Mouse (Mus musculus) lung, embryonic 15.5 days (tissue): ENCODE measurements around the gene Stra6. TPM values are rescaled to one million over a fixed set of nuclear protein-coding genes. Genes with fewer than 3 reads are reported as not detected.

Experiments used
- ATAC-seq: fragments of 200-750 bp; cut with Nextera tagmentation; 2 replicates; pipeline ENCODE4 v1.8.0; 2017; ENCODE audit warnings: moderate number of reproducible peaks, borderline replicate concordance; ENCODE audit not compliant: low FRiP score, low TSS enrichment; ENCODE audit errors: extremely low read depth
- H3K27ac ChIP-seq: fragments of 300-500 bp; sonication (generic); 2 replicates; pipeline ENCODE4 v1.5.1; 2015; ENCODE audit warnings: moderate library complexity, mild to moderate bottlenecking, inconsistent platforms
- H3K27me3 ChIP-seq: fragments of 300-500 bp; sonication (generic); 2 replicates; pipeline ENCODE4 v1.6.1; 2015; ENCODE audit warnings: inconsistent platforms
- H3K36me3 ChIP-seq: fragments of 300-500 bp; sonication (generic); 2 replicates; pipeline ENCODE4 v1.6.1; 2015; ENCODE audit warnings: inconsistent platforms
- H3K4me1 ChIP-seq: fragments of 300-500 bp; sonication (generic); 2 replicates; pipeline ENCODE4 v1.6.1; 2015; ENCODE audit warnings: inconsistent platforms
- H3K4me2 ChIP-seq: fragments of 300-500 bp; sonication (generic); 2 replicates; pipeline ENCODE4 v1.6.1; 2015; ENCODE audit warnings: inconsistent platforms, mild to moderate bottlenecking, moderate library complexity
- H3K4me3 ChIP-seq: fragments of 300-500 bp; sonication (generic); 2 replicates; pipeline ENCODE4 v1.5.1; 2015; ENCODE audit warnings: mild to moderate bottlenecking, inconsistent platforms
- H3K9ac ChIP-seq: fragments of 300-500 bp; sonication (generic); 2 replicates; pipeline ENCODE4 v1.6.1; 2015; ENCODE audit warnings: inconsistent platforms
- H3K9me3 ChIP-seq: fragments of 300-500 bp; sonication (generic); 2 replicates; pipeline ENCODE4 v1.6.1; 2016; ENCODE audit warnings: inconsistent platforms
- WGBS: fragments of 180-500 bp; shearing (Covaris S2); methylation state at CpG from one replicate; pipeline ENCODE4 v1.1.7; 2015; 5-methylcytosine and 5-hydroxymethylcytosine counted together
- polyA plus RNA-seq: library from polyadenylated mRNA; unstranded; fragments of >200 nt; fragmentation: Nextera tagmentation; extraction: Ambion mirVana; gene quantifications from 2 replicates; pipeline ENCODE4 v1.2.1, GENCODE M21; 2015

Gene Stra6
- polyA plus RNA-seq, 1 experiment from 2014 or later, result 1.2 TPM

DNA sequence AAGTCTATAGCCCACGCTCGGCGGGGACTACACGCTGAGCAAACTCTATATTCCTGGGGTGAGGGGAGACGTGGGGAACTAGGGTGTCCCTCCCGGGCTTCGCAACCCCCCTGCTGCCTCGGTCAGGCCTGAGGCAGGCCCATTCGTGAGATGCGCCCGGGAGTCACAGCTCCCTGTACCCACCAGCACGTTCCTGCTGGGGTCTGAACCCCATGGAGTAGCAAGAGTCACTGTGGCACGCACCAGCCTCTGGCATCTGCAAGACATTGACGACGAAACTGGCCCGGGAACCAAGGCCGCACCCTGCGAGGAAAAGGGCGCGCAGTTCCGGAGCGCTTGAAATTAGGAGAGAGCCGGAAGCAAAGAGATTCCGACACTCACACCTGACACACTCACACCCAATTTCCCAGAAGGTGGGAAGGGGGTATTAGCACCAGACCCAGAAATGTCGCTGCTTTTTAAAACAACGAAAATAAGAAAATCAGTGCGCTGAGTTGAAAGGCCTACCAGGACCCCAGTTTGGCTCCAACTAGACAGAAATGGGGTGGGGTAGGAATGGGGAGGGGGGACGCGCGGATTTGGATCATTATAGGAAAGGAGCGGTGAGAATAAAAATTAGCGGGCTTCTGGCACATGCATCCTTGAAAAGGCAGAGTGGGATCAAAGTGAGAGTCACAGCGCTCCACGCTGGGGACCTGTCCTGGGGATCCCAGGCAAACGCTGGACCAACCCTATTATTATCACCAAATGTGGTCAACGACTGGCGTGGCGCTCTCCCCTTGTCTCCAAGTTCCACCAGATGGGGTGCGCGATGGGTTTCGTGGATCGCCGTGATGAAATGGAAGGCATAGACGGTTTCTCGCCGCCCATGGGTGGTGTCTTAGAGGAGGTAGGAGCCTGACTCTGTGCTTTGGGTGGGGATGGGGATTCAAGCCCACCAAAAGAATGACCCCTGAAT, 133.3 kb downstream of the Stra6 start:
- Histone ChIP-seq H3K27ac (no peak overlapping the region), H3K4me3 (peak overlapping the region; percentile 24; the same call in 1 of the 2 replicates), H3K36me3 (no peaks in the 10 kb centered on the region), H3K9me3 (no peaks in the 10 kb centered on the region), H3K4me1 (peaks cover 34% of the 10 kb centered on the region), H3K9ac (no peak overlapping the region), H3K4me2 (peak overlapping the region; percentile 50; the same call in 1 of the 2 replicates), H3K27me3 (peaks cover 86% of the 10 kb centered on the region)
- 3% methylated on average over 46 of the region's 46 CpGs for WGBS
- ATAC-seq, result no peak

DNA sequence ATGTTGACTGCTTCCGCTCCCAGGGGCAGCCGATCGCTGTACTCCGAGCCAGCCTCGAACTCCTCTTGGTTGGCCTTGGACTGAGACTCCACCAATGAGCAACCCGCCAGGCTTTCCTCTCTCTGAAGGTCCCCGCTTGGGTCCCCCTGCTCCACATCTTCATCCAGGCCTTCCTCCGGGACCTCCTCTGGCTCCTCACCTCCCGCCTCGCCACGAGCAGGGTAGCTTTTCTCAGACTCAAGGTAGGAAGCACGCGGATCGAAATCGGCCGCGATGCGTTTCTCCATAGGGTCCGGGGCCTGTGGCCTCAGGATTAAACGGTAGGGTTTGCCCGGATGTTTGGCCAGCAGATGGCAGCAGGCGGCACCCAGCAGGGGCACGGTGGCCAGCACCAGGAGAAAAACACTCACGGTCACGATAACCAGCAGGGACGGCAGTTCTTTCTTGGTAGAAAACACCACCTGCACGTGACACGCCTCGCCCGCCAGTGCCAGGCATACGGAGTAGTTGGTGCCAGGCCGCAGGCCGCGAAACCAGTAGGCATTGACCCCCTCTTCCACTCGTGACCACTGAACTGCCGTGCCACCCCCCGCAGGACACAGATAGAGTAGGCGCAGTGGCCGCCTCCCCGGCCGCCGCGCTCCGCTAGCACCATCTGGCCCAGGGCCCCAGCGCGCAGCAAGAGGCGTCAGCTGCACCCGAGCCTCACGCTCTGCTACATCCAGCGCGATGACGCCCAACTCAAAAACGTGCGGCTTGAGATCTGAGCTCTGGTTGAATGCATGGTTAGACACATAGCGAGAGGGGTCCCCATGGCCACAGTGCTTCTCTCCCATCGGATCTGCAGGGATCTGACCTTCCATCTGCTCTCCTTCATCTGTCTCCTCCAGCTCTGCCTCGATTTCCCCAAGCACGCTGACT, 134.5 kb downstream of the Stra6 start:
- Histone ChIP-seq H3K4me1 (peaks cover 35% of the 10 kb centered on the region), H3K9ac (no peak overlapping the region)
- ATAC-seq, result no peak

GRCm38 (mm10) chr9:58198801-58199371, 135.3 kb downstream of the Stra6 start:
- H3K27ac ChIP-seq, result no peak overlapping the region
- no peaks in the 10 kb centered on the region for H3K9me3 ChIP-seq
- no peak for ATAC-seq
- peaks cover 42% of the 10 kb centered on the region for H3K4me1 ChIP-seq
- H3K9ac ChIP-seq, result no peak overlapping the region
- peaks cover 100% of the 10 kb centered on the region for H3K27me3 ChIP-seq
- 0 out of 2 replicates have a peak overlapping the region, but pooled peaks have one; percentile 23 for H3K4me2 ChIP-seq
- H3K4me3 ChIP-seq, result no peak overlapping the region
- WGBS, result 2% methylated on average over 38 of the region's 38 CpGs
- no peaks in the 10 kb centered on the region for H3K36me3 ChIP-seq

More for the DNA sequence above, 134.5 kb downstream of the Stra6 start:
- H3K4me2 ChIP-seq, result peak overlapping the region; percentile 50
- H3K9me3 ChIP-seq, result no peaks in the 10 kb centered on the region
- H3K4me3 ChIP-seq, result peak overlapping the region; percentile 24
- WGBS, result under 1% methylated on average over 58 of the region's 58 CpGs
- H3K27ac ChIP-seq, result no peak overlapping the region
- H3K36me3 ChIP-seq, result no peaks in the 10 kb centered on the region
- peaks cover 97% of the 10 kb centered on the region for H3K27me3 ChIP-seq

DNA sequence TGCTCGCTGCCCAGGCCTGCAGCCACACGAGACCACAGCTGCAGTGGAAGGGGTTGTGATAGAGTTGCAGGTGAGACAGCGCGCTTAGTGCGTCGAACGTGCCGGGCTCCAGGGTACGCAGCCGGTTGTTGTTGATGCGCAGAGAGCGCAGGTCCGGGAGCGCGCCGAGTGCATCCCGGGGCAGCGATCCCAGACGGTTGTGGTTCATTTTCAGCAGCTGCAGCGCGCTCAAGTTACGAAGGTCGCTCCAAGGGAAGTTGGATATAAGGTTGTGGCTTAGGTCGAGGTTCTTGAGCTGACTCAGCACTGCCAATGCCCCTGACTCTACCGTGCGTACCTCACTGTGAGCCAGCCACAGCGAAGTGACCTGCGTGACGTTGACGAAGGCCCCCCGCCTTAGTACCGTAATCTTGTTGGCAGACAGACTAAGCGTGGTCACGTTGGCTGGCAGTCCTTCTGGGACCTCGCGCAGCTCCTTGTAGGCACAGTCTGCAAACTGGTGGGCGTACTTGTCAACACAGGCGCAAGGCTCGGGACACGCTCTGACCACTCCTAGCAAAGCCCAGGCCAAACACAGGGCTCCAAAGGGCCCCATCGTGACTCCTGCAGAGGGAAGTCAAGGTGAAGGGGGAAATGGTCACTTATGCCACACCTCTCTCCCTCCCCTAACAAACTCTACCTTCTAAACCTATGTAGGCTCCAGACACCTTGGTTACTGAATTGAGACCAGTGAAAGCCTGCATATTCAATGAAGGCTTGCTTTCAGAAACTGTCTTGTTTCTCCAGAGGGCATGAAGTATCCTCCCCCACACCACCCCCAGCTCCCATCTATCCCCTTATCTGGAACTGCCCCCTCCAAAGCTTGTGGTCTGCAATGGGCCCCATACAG, 136.0 kb downstream of the Stra6 start:
- H3K4me3 ChIP-seq, result no peak overlapping the region
- H3K9me3 ChIP-seq, result no peaks in the 10 kb centered on the region
- no peak overlapping the region for H3K27ac ChIP-seq
- peaks cover 96% of the 10 kb centered on the region for H3K27me3 ChIP-seq
- ATAC-seq, result no peak
- H3K4me1 ChIP-seq, result peaks cover 44% of the 10 kb centered on the region
- H3K9ac ChIP-seq, result no peak overlapping the region
- 0 out of 2 replicates have a peak overlapping the region, but pooled peaks have one; percentile 23 for H3K4me2 ChIP-seq
- H3K36me3 ChIP-seq, result no peaks in the 10 kb centered on the region
- 1% methylated on average over 41 of the region's 41 CpGs for WGBS

DNA sequence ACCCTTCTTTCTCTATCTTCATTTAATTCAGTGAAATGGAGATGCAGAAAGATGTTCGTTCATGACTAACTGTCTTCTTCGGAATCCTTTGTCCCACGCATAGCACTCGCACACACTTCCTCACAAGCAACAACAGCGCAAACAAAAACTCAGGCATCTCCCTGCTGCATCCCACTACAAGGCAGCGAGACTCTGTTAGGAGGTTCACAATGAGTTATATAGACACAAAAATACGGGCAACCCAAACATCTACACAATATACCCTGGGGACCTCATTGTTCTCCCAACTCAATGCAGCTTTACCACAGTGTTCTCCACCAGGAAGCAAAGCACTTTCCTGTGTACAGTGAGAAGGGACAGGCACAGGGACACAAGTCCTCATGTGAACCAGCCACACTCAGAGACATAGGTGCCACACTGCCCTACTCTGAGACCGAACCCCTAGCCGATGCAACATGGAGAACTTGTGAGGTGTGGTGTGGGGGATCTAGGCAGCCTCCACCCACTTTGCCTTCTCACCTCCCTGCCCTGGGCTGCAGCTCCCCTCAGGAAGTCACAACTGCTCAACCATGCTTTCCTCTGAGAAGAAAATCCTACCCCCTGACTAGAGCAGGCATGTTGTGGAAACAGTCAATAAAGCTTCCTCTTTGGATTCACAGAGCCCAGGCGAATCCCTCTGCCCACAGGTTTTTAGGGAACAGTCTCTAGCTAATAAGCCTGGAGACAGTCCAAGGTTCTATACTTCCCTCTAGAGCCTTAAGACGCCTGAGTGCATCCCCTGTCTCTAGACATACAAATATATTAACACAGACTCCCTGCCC, 136.9 kb downstream of the Stra6 start:
- peaks cover 87% of the 10 kb centered on the region for H3K27me3 ChIP-seq
- no peak overlapping the region for H3K27ac ChIP-seq
- WGBS, result 11% methylated on average over 11 of the region's 11 CpGs
- H3K4me2 ChIP-seq, result no peak overlapping the region
- H3K9ac ChIP-seq, result no peak overlapping the region
- H3K4me1 ChIP-seq, result peaks cover 44% of the 10 kb centered on the region
- H3K36me3 ChIP-seq, result no peaks in the 10 kb centered on the region
- no peak for ATAC-seq
- H3K9me3 ChIP-seq, result no peaks in the 10 kb centered on the region
- H3K4me3 ChIP-seq, result no peak overlapping the region

GRCm38 (mm10) chr9:58201091-58201842, 137.7 kb downstream of the Stra6 start:
- Histone ChIP-seq H3K27ac (no peak overlapping the region), H3K9me3 (no peaks in the 10 kb centered on the region), H3K9ac (no peak overlapping the region), H3K36me3 (no peaks in the 10 kb centered on the region), H3K4me3 (no peak overlapping the region), H3K27me3 (peaks cover 87% of the 10 kb centered on the region), H3K4me2 (no peak overlapping the region), H3K4me1 (peaks cover 40% of the 10 kb centered on the region)
- under 1% methylated on average over 24 of the region's 24 CpGs for WGBS
- no peak for ATAC-seq

DNA sequence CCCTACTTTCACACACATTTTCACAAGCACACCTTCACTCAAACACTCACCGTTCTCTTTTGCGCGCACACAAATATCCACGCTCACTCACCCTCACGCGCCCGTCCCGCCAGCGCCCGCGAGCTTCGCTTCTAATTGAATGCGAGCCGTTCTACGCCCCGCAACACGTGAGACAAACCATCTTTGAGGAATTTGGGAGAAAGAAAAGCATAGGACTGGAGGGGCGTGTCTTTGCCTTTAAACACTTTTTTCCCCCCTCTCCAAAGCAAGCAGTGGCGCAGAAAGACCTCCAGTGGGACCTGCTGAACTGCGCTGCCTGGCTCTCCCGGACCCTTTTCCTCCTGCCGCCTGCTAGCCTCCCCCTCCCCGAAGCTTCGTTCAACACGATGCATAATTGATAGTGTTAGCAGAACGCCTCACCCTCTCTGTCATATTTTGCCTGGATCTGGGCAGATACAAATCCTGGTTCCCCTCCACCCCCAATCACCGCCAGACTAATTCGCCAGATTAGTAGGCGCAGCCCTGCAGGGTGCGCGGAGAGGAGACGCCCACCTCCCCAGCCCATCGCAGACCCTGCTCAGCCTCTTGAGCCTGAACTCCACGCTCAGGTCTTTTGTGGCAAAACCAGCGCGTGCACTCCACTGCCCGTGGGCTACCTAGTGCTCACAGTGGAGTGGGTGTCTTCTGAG, 138.4 kb downstream of the Stra6 start:
- peaks cover 86% of the 10 kb centered on the region for H3K27me3 ChIP-seq
- H3K9ac ChIP-seq, result no peak overlapping the region
- no peaks in the 10 kb centered on the region for H3K36me3 ChIP-seq
- H3K9me3 ChIP-seq, result no peaks in the 10 kb centered on the region
- H3K4me3 ChIP-seq, result no peak overlapping the region
- H3K4me2 ChIP-seq, result no peak overlapping the region
- no peak for ATAC-seq
- peaks cover 34% of the 10 kb centered on the region for H3K4me1 ChIP-seq
- H3K27ac ChIP-seq, result no peak overlapping the region
- 2% methylated on average over 37 of the region's 37 CpGs for WGBS

GRCm38 (mm10) chr9:58202676-58203453, 139.3 kb downstream of the Stra6 start:
- ATAC-seq, result no peak

More at GRCm38 (mm10) chr9:58202676-58203453, 139.3 kb downstream of the Stra6 start:
- Histone ChIP-seq H3K9ac (no peak overlapping the region), H3K27ac (no peak overlapping the region), H3K4me2 (no peak overlapping the region), H3K9me3 (no peaks in the 10 kb centered on the region), H3K27me3 (peaks cover 77% of the 10 kb centered on the region), H3K36me3 (no peaks in the 10 kb centered on the region), H3K4me1 (peaks cover 26% of the 10 kb centered on the region), H3K4me3 (no peak overlapping the region)
- WGBS, result 3% methylated on average over 14 of the region's 14 CpGs
